Mouse (Mus musculus) gastrocnemius, adult 18-20 months (tissue): ENCODE results near the gene Slc10a1. TPM values are rescaled to one million over a fixed set of nuclear protein-coding genes. Genes with fewer than 3 reads are reported as not detected.
A peak's percentile ranks its signal among the peaks of the same experiment; 100 is the strongest.
"Not testable (repeated sequence)": the region's sequence is repeated elsewhere in the genome, so short reads cannot be mapped to it uniquely, and the experiment has no call there.

Experiments used
- DNase-seq: peaks from one replicate; pipeline ENCODE4 v3.0.0; 2021; ENCODE audit warnings: low spot score
- total RNA-seq, 2 experiments: library from RNA; stranded (reverse); gene quantifications; 2 replicates each; pipeline ENCODE4 v1.2.3; 2021

Slc10a1 gene
- total RNA-seq, 2 experiments from 2014 or later = 0.21 TPM; not detected in 1

GRCm38 (mm10) chr12:80967918-80968317 lies 587 bp downstream of the Slc10a1 start:
- DNase-seq = no peak

DNA sequence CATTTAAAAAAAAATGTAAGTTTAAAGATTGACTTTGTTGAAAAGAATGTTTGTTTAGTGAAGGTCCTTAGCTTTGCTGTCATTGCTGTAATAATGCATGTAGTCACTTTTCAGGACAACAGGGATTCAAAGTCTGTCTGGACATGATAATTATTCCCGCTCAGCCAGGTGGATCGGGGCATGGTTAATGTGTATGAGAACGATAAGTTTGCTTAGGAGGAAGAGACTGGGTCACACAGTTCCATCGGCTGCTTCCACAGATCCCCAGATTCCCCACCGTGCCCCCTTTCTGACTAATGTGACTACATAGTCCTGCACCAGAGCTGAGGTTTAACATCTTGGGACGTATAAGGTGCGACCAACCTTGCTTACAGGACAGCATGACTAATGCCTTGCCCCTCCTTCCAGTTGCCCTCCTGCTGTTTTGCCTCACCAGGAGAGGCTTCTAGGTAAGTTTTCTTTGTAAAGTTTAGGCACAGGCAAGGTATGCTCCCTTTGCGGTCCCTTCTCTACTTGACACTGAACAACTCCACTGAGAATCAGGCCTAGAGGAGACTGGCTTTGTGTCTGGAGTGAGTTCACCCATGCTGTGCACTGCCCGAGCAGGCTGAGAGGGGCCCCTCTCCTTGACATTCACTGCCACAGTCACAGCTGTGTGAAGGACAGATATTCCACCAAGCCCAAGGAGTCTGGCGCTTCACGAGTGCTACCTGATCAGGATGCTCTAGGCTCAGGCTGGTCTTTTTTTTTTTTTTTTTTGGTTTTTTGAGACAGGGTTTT lies 2.3 kb downstream of the Slc10a1 start:
- no peak for DNase-seq

DNA sequence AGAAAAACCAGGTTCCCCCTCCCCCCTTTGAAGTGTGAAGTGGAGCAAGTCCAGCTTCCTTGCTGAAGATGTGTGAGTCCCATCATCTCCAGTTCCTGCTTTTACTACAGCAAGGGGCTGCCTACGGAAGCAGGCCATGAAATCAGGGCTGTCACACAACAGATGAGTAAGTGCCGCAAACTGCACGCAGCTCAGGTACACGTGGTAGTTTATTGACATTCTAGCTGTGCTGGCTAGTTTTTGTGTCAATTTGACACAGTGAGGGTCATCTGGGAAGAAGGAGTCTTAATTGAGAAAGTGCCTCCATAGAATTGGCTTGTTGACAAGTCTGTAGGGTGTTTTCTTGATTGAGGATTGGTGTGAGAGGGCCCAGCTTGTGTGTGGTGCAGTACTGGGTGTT lies 5.9 kb downstream of the Slc10a1 start:
- no peak for DNase-seq

- no peak for DNase-seq
These were observed 10.5 kb downstream of the Slc10a1 start for GRCm38 (mm10) chr12:80957961-80958360.

DNA sequence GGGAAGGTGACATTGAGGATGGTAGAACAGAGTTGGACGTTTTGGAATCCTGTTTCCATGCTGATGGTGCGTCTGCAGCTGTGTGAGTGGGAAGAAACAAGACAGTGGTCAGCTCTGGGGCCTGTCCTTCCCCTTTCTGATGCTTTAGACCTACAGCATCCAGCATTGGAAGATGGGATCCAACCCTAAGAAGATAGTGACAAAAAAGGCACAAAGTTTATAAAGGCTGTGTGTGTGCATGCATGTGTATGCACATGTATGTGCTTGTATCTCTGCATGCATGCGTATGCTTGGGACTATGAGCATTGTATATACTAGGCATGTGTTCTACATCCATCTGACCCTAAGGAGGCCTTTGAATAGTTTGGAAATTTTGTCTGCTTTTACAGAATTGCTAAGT lies 12.5 kb downstream of the Slc10a1 start:
- no peak for DNase-seq

DNA sequence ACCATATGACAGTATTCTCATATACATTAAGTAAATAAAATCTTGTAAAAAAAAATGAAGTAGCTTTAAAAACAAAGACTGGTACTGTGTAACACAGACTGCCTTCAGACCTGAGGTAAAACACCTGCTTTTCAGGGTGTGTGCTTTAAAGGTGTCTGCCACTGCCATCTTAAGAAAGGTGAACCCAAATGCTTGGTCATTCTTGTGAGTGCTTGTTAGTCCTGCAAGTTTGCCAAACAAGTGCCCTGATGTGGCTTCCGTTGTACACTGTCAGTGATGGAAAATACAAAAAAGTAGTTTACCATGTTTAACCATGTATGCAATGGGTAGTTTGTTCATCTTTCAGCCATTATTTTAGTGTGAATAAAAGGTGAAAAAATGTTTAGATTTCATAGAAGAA lies 16.0 kb downstream of the Slc10a1 start:
- DNase-seq = no peak

- no peak for DNase-seq
These were observed 16.8 kb downstream of the Slc10a1 start for GRCm38 (mm10) chr12:80951640-80952219.

- DNase-seq = not testable (repeated sequence)
These were observed 18.9 kb downstream of the Slc10a1 start for GRCm38 (mm10) chr12:80949603-80950002.

DNA sequence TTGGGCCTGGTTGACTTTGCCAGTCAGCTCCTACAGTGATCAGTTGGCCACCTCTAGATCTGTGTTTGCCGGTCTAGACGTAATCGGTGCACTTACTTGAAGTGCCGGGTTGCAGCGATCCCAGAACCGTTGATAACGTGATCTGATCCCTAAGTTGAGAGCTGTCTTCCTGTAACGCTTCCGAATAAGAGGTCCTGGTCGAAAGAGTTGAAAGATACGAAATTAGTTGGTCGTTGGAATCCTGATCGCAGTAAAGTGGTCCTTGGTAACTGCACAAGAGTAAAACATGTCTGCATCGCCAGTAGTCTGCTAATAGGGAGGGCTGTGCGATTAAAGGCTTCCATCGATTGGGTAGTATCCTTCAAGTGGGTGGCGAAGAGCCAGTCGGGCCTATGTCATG lies 20.3 kb downstream of the Slc10a1 start:
- no peak for DNase-seq

DNA sequence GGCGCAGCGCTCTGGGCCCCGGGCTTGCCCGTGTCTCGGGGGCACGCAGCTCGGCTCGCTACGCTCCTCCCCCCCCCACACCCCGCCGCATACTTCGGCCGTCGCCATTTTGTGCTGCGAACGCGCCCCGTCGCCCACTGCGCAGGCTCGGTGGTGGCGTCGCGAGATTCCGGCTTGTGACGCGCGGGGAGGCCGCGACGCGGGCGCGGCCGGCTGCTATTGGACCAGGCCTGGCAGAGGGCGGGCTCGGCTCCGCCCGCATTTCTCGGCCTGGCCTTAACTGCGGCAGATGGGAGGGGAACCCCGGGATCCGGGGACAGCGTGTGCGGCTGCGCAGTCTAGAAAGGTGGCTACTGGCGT lies 22.5 kb downstream of the Slc10a1 start:
- DNase-seq = peak; percentile 94

- peak; percentile 99 for DNase-seq
These were observed 23.0 kb downstream of the Slc10a1 start, which contains the start of gene Srsf5 for GRCm38 (mm10) chr12:80945334-80945995. Gene Srsf5, plus strand, starts transcription at chr12:80945504.

- not testable (repeated sequence) for DNase-seq
These were observed 23.6 kb downstream of the Slc10a1 start for GRCm38 (mm10) chr12:80944963-80945333.

GRCm38 (mm10) chr12:80944204-80944603 lies 24.3 kb downstream of the Slc10a1 start:
- no peak for DNase-seq

DNA sequence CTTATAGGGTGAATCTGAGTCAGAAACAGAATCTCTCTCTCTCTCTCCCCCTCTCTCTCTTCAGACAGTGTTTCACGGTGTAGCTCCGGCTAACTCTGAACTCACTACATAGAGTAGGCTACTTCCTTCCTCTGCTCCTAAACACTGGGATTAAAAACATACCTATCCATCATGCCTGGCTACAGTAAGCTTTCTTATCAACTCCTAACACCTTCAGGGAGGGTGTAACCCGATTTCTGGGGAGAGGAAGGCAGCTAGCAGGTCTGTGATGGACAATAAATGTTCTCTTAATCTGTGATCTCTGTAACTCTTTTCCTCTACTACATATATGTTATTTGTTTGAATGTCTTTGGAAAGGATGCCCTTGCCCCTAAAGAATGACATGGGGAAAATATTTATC lies 25.1 kb downstream of the Slc10a1 start:
- DNase-seq = no peak

- DNase-seq = no peak
These were observed 26.6 kb downstream of the Slc10a1 start for GRCm38 (mm10) chr12:80941886-80942285.

GRCm38 (mm10) chr12:80939165-80939564 lies 29.3 kb downstream of the Slc10a1 start:
- no peak for DNase-seq

GRCm38 (mm10) chr12:80938642-80939041 lies 29.9 kb downstream of the Slc10a1 start:
- DNase-seq = peak; percentile 43

GRCm38 (mm10) chr12:80937331-80938029 lies 31.0 kb downstream of the Slc10a1 start:
- DNase-seq = no peak

DNA sequence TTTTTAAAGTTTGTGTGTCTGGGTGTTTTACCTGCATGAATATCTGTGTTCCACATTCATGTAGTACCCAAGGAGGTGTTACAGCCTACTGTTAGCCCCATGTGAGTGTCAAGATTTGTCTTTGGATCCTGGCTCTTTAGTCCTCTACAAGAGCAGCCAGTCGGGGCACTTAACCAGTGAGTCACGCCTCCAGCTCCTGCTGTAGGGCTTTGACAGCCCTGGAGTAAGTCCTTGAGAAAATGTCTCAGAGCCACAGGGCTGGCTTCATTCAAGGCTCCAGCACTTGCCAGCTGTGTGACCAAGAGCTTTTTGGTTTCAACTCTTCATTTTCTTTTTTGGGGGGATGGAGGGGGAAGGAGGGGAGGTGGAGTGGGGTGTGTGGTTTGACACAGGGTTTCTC lies 31.8 kb downstream of the Slc10a1 start:
- DNase-seq = no peak

- no peak for DNase-seq
These were observed 35.6 kb downstream of the Slc10a1 start for GRCm38 (mm10) chr12:80932865-80933264.

GRCm38 (mm10) chr12:80931402-80932140 lies 36.9 kb downstream of the Slc10a1 start:
- DNase-seq = no peak
